In the genomic region with DNA sequence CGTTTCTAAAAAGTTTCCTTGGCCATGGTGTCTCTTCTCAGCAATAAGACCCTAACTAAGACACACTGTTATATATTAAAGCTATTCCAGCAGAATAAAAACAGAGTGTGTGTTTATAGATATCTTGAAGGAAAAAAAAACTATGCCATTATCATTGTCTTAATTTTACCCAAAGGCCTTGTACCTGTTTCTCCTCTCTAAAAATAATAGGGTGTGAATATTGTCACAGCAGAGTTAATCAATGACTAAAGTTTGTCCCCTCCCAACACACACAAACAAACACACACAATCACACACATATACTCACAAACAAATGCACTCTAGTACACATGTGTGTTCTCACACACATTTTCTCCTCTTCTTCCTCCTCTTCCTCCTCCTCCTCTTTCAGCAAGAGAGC, we compare ENCODE assay signal across 10 mouse cellular contexts. TPM values are rescaled to one million over a fixed set of nuclear protein-coding genes. Genes with fewer than 3 reads are reported as not detected.
DNase-seq lines count a peak whose midpoint lies in the region; ATAC-seq lines count a peak whose summit lies in the region.
"Had no signal": no experiment of that assay in that cellular context is flagged by ENCODE, and none has a peak within 500 bp of the region (broad histone marks: within the 10 kb centered on the region; RNA-seq: fewer than 3 reads in every experiment).

A gene (minus strand): TSS at position 101 of the 400 bp plus-strand sequence.

- no peak within 1 kb of the TSS for H3K27ac ChIP-seq in kidney, embryonic 14.5 days (ENCODE audit: low read depth, low read length)
- no peak within 1 kb of the TSS for H3K27ac ChIP-seq in intestine, embryonic 16.5 days (ENCODE audit: low read length)

- no peak within 1 kb of the TSS for H3K4me3 ChIP-seq in kidney, embryonic 14.5 days (ENCODE audit: low read length)
- no peak within 1 kb of the TSS for H3K4me3 ChIP-seq in intestine, embryonic 16.5 days (ENCODE audit: low read length)
- H3K4me3 ChIP-seq: erythroblast, embryonic 14.5 days had no signal

- no peak for DNase-seq in kidney, adult 8-10 months
- DNase-seq in adrenal gland, postnatal 14 days: no peak
- DNase-seq in gastrocnemius, postnatal 10 days: no peak
- no peak for DNase-seq in natural killer cell, adult 2 months (ENCODE audit: low spot score in 2 of 2)
- no peak for DNase-seq in spleen, adult 12 weeks (ENCODE audit: low spot score)
- no peak for DNase-seq in embryo, embryonic 9.5 days (ENCODE audit: extremely low spot score)

- no peaks in the 10 kb centered on the region for H3K36me3 ChIP-seq in kidney, embryonic 14.5 days (ENCODE audit: control insufficient read depth, insufficient read depth, low read length)
- H3K36me3 ChIP-seq in intestine, embryonic 16.5 days (ENCODE audit: control insufficient read depth, insufficient read depth, low read length): no peaks in the 10 kb centered on the region
- H3K36me3 ChIP-seq: G1E had no signal

- WGBS in kidney, embryonic 14.5 days: 90% methylated on average over 1 of the region's 1 CpGs
- 85% methylated on average over 1 of the region's 1 CpGs for WGBS in intestine, embryonic 16.5 days

- no peaks in the 10 kb centered on the region for H3K27me3 ChIP-seq in kidney, embryonic 14.5 days (ENCODE audit: control insufficient read depth, insufficient read depth, low read length)
- H3K27me3 ChIP-seq in intestine, embryonic 16.5 days (replicated peaks; ENCODE audit: control insufficient read depth, insufficient read depth, low read length): no peaks in the 10 kb centered on the region

- H3K9me3 ChIP-seq in kidney, embryonic 14.5 days (ENCODE audit: control insufficient read depth, low read length): no peaks in the 10 kb centered on the region
- no peaks in the 10 kb centered on the region for H3K9me3 ChIP-seq in intestine, embryonic 16.5 days (ENCODE audit: control insufficient read depth, low read length)

- no peak for ATAC-seq in kidney, embryonic 14.5 days (ENCODE audit: low FRiP score, low TSS enrichment)
- ATAC-seq in intestine, embryonic 16.5 days: no peak

- peaks cover 3% of the 10 kb centered on the region; the same call in 1 of the 2 replicates for H3K4me1 ChIP-seq in kidney, embryonic 14.5 days (ENCODE audit: control insufficient read depth, insufficient read depth, low read length)
- H3K4me1 ChIP-seq in intestine, embryonic 16.5 days (ENCODE audit: control insufficient read depth, insufficient read depth, low read length): no peaks in the 10 kb centered on the region

- H3K4me2 ChIP-seq in kidney, embryonic 14.5 days (replicated peaks; ENCODE audit: low read depth, low read length): no peak within 1 kb of the TSS
- no peak within 1 kb of the TSS for H3K4me2 ChIP-seq in intestine, embryonic 16.5 days (ENCODE audit: low read depth, low read length)

- H3K9ac ChIP-seq in kidney, embryonic 14.5 days (ENCODE audit: low read depth, low read length): no peak within 1 kb of the TSS
- H3K9ac ChIP-seq in intestine, embryonic 16.5 days (ENCODE audit: low read depth, low read length): no peak within 1 kb of the TSS

RNA-seq across cellular contexts. Expression of the gene that starts here (rescaled TPM):
- 23.9 and 32.4 TPM in 2 replicates for polyA plus RNA-seq in kidney, embryonic 14.5 days (2014; fragmentation: Nextera tagmentation; extraction: Ambion mirVana)
- total RNA-seq in adrenal gland, postnatal 14 days (2021): 33.9 and 46.5 TPM in 2 replicates
- 10 to 100 TPM; 13.6 to 18.7 TPM for total RNA-seq in gastrocnemius, postnatal 10 days (2021)
- 12.6 and 14.7 TPM in 2 replicates for polyA plus RNA-seq in intestine, embryonic 16.5 days (2015; fragmentation: Nextera tagmentation; extraction: Ambion mirVana)
- polyA plus RNA-seq: G1E had no signal
